Mouse (Mus musculus): ENCODE data around the gene Tmem178.

- TF ChIP-seq CTCF (IDR thresholded peaks at IDR 0.05; ENCODE audit: low read depth, low read length) (no peak), POLR2A (IDR thresholded peaks at IDR 0.05; ENCODE audit: borderline replicate concordance, low read depth, low read length) (no peak)
These were observed 44.3 kb upstream of the Tmem178 start for GRCm38 (mm10) chr17:80900200-80900520.

Data from bone marrow macrophage, adult 2 months (primary cell).